Mouse (Mus musculus): ENCODE measurements around the gene Ftsj3.
A peak's percentile ranks its signal among the peaks of the same experiment; 100 is the strongest.
"Not testable (repeated sequence)": the region's sequence is repeated elsewhere in the genome, so short reads cannot be mapped to it uniquely, and the experiment has no call there.

Gene Ftsj3

DNA sequence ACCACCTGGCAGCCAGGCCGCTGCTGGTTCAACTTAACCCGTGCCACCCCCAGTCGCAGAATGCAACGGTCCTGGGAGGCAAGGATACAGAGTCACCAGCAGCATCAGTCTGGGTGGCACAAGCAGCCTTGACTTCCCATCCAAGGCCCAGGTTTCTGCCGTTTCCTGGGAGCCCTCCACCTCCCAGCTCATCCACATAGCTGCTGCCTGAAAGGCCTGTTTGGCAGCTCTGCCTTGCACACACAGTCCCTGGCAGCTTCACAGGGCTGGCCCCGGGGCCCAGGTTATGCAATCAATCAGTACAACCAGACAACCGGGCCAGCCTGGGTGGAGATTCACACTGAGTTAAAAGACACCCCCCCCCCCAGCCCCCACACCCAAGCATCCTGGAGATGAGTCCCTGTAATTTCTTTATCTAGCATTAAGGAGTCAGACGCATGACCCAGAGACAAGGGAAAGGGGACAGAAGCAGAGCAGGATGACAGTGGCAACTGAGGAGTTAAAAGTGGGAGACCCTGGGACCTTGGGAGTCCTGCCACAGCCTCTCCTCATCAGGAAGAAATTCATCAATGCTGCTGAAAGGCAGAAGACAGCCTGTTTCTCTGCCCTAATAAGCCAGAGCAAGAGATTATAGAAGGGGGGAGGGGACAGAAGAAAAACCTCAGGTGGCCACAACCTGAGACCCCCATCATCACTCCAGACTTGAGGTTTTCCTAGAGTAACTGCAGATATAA is 12.6 kb upstream of the Ftsj3 start:
- no peak for DNase-seq (ENCODE audit: low read depth)

DNA sequence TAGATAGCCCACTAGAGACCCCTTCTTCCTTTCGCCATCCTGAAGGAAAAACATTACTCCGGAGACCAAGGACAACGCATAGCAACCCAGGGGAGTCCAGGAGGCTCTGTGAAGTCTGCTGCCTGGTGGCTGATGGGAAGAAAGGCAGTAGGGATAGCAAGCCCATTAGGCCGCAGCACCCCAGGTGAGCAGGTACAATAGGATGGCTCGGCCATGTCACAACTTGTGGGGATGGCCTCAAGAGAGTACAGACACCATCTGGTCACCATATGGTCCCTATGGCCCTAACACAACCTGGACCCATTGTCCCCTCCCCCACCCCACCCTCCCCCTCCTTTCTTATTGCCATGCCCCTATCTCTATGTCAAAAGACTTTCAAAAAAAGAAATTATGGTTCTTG is 12.0 kb upstream of the Ftsj3 start:
- no peak for DNase-seq (ENCODE audit: low read depth)

GRCm38 (mm10) chr11:106267311-106267852 is 11.5 kb upstream of the Ftsj3 start:
- no peak for DNase-seq (ENCODE audit: low read depth)

- no peak for DNase-seq (ENCODE audit: low read depth)
Observed at GRCm38 (mm10) chr11:106266431-106266830, 10.6 kb upstream of the Ftsj3 start.

GRCm38 (mm10) chr11:106265570-106265969 is 9.7 kb upstream of the Ftsj3 start:
- DNase-seq (ENCODE audit: low read depth), result no peak

GRCm38 (mm10) chr11:106264988-106265387 is 9.1 kb upstream of the Ftsj3 start:
- DNase-seq (ENCODE audit: low read depth), result no peak

- no peak for DNase-seq (ENCODE audit: low read depth)
Observed at GRCm38 (mm10) chr11:106263963-106264362, 8.1 kb upstream of the Ftsj3 start.

GRCm38 (mm10) chr11:106260826-106261450 is 5.1 kb upstream of the Ftsj3 start:
- DNase-seq (ENCODE audit: low read depth), result no peak

GRCm38 (mm10) chr11:106256775-106257174 is 896 bp upstream of the Ftsj3 start:
- DNase-seq (ENCODE audit: low read depth), result no peak

DNA sequence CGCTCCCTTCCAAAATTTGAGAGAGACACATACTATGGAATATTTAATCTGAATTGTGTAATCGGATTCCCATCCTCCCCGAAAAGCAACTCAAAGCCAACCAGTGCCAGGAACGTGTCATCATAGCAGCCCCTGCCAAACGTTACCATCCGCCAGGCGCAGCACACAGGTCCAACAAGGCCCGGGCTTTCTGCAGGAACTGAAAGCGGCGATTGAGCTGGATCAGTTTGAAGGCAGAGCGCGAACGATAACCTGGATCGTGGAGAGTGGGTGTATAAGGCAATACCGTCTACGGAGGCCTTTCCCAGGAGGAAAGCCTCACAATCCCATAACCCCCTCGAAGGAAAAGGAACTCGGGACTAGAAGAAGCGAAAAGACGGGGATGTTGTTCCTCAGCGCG is 705 bp downstream of the Ftsj3 start:
- DNase-seq (ENCODE audit: low read depth), result no peak

GRCm38 (mm10) chr11:106254767-106255166 is 1.1 kb downstream of the Ftsj3 start:
- DNase-seq (ENCODE audit: low read depth), result no peak

- no peak for DNase-seq (ENCODE audit: low read depth)
Observed at GRCm38 (mm10) chr11:106249326-106249725, 6.6 kb downstream of the Ftsj3 start.

DNA sequence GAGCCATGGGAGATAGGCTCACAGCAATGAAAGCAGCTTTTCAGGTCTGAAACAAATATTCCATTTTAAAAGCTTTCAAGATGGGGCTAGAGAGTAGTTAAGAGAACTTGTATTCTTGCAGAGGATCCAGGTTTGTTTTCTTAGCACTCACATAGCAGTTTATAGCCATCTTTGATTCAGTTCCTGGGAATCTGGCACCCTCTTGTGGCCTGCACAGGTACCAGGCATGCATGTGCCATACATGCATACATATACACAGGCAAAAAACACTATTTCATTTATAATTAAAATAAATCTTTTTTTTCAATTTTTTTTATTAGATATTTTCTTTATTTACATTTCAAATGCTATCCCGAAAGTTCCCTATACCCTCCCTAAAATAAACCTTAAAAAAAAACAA is 9.0 kb downstream of the Ftsj3 start:
- DNase-seq (ENCODE audit: low read depth), result no peak

- DNase-seq (ENCODE audit: low read depth), result not testable (repeated sequence)
Observed at GRCm38 (mm10) chr11:106233978-106234377, 21.9 kb downstream of the Ftsj3 start.

GRCm38 (mm10) chr11:106220603-106221002 is 35.3 kb downstream of the Ftsj3 start:
- DNase-seq (ENCODE audit: low read depth), result no peak

GRCm38 (mm10) chr11:106216730-106217490 is 39.0 kb downstream of the Ftsj3 start, which contains the start of gene Ddx42:
Gene Ddx42 (plus strand): TSS chr11:106216926.
- peak; percentile 92 for DNase-seq (ENCODE audit: low read depth)

- DNase-seq (ENCODE audit: low read depth), result peak; percentile 96
Observed at GRCm38 (mm10) chr11:106215927-106216729, 39.8 kb downstream of the Ftsj3 start, which contains the start of gene Ccdc47. Gene Ccdc47 (minus strand): TSS chr11:106216344.

GRCm38 (mm10) chr11:106215450-106215859 is 40.4 kb downstream of the Ftsj3 start:
- no peak for DNase-seq (ENCODE audit: low read depth)

GRCm38 (mm10) chr11:106214856-106215255 is 41.0 kb downstream of the Ftsj3 start:
- DNase-seq (ENCODE audit: low read depth), result no peak

DNA sequence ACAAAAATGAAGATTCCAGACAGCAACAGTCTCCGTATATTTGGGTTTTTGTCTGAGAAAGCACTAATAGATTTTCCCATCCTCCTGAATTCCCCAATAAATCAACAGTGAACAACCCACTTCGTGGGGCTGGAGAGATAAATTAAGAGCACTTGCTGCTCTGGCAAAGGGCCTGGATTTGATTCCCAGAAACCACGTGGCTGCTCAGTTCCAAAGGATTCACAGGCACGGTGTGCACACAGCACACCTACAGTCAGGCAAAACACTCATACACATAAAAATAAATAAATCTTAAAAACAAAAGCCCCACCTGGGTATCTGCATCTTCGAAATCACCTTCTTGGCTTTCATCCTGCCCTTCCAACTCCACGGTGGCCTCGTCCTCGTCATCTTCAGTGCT is 43.1 kb downstream of the Ftsj3 start:
- no peak for DNase-seq (ENCODE audit: low read depth)

- no peak for DNase-seq (ENCODE audit: low read depth)
Observed at GRCm38 (mm10) chr11:106202123-106202465, 53.8 kb downstream of the Ftsj3 start, which contains the start of gene Strada. Gene Strada (minus strand): TSS chr11:106202168.
